Mouse (Mus musculus): ENCODE results near the gene Nasp. TPM values are rescaled to one million over a fixed set of nuclear protein-coding genes. Genes with fewer than 3 reads are reported as not detected.

Gene Nasp
- polyA plus RNA-seq, 1 experiment from 2014 or later = 95.2 TPM

DNA sequence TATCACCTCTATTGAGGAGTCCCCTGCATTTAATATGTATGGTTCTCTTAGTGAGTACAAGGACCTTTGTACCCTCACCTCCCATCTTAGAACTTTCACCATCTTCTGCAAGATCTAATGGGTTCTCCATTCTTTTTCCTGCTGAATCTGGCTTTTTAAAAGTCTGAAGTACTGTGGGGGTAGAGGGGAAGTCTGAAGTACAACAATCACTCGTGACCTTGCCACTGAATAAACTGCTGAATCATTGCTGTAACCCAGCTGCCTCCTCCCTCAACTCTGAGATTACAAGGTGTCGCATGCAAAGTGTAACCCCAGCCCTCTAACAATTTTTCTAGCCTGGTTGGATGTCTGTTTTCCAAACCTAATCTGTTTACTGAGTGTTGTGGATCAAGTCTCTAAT lies 27.4 kb upstream of the Nasp start:
- Histone ChIP-seq H3K4me1 (peaks cover 8% of the 10 kb centered on the region), H3K4me3 (no peak overlapping the region), H3K27me3 (replicated peaks) (no peaks in the 10 kb centered on the region), H3K9me3 (no peaks in the 10 kb centered on the region), H3K4me2 (no peak overlapping the region), H3K9ac (no peak overlapping the region), H3K27ac (no peak overlapping the region), H3K36me3 (replicated peaks) (no peaks in the 10 kb centered on the region)
- WGBS = 67% methylated on average over 2 of the region's 2 CpGs
- ATAC-seq (replicated peaks) = no peak

DNA sequence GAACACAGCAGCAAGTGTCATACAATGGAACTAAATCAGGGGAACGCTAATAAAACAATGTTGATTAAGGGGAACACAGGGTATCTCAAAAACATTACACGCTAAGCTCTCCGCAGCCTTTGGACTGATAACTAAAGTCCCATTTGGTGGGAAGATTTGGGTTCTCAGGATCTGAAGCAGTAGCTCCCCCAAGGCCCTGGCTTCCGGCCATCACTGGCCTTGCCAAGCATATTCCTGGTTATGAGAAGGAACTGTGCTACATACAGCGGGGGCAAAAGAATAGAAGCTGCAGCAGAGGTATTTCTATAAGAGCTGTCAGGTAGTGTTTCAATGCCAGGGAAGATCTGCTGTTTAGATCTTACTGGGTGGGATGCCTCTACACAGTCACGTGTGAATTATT lies 25.5 kb upstream of the Nasp start:
- no peak overlapping the region for H3K4me3 ChIP-seq
- H3K9me3 ChIP-seq = no peaks in the 10 kb centered on the region
- H3K27ac ChIP-seq = no peak overlapping the region
- no peaks in the 10 kb centered on the region for H3K36me3 ChIP-seq (replicated peaks)
- ATAC-seq (replicated peaks) = no peak
- no peak overlapping the region for H3K4me2 ChIP-seq
- no peak overlapping the region for H3K9ac ChIP-seq
- H3K27me3 ChIP-seq (replicated peaks) = no peaks in the 10 kb centered on the region
- 90% methylated on average over 6 of the region's 6 CpGs for whole genome bisulfite sequencing
- H3K4me1 ChIP-seq = peaks cover 26% of the 10 kb centered on the region

DNA sequence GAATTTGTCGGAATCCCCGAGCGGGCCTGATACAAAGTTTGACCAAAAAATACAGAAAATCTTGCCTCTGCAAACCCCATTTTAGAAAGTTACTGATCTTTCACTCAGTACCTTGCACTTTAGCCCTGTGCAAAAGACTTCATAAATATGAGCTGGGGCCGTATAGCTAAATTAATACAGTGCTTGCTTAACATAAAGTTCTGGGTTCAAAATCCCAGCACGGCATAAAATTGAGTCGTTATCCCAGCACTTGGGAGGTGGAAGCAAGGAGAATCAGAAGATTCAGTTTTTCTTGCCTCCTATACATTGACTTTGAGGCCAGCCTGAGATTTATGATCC lies 24.0 kb upstream of the Nasp start:
- Histone ChIP-seq H3K27ac (peak overlapping the region; percentile 34; the same call in 1 of the 2 replicates), H3K4me1 (peaks cover 38% of the 10 kb centered on the region), H3K4me2 (peak overlapping the region; percentile 79), H3K4me3 (peak overlapping the region; percentile 98), H3K36me3 (replicated peaks) (no peaks in the 10 kb centered on the region), H3K27me3 (replicated peaks) (no peaks in the 10 kb centered on the region), H3K9me3 (no peaks in the 10 kb centered on the region), H3K9ac (peak overlapping the region; percentile 92)
- 11% methylated on average over 6 of the region's 6 CpGs for WGBS
- no peak for ATAC-seq (replicated peaks)

DNA sequence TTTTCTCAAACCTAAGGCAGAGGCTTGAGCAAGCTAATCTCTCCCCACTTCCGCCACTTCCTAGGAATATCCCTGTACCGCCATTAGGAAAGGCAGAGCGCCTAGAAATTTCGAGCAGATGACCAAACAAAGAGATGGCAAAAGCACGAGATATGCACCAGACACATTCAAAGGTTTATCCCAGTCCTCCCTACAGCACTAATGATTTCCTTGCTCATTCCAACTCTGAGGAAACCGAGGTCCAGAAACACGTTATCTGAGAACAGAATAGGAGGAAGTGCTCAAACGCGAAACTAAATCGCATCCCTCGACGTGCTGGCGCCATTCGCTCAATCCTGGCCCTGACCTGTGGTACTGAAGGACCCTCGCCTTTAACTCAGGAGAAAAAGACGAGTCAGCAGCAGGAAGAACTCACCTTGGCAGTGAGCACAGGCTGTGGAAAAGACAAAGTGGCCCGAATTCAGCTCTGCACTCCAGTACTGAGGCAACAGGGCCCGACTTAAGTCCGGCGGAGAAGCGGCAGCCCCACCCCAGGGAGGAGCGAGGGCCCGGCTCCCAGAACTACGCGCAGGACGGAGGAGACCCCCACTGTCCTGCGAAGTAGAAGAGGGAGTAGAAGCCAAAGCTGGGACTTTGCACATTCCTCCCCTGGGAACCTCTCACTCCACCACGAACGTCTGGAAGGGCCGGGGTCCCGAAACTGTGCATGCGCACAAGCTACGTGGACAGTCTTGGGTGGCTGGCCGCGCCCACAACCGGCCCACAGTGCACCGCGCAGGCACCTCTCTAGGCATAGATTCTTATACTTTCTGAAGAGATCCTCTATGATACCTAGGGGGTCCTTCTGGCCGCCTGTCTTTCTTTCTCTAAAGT lies 23.4 kb upstream of the Nasp start, which contains the start of gene Akr1a1:
Gene Akr1a1, minus strand, starts transcription at position 757 of the 873 bp plus-strand sequence.
- ATAC-seq (replicated peaks) = peak; percentile 99
- under 1% methylated on average over 39 of the region's 39 CpGs for WGBS

DNA sequence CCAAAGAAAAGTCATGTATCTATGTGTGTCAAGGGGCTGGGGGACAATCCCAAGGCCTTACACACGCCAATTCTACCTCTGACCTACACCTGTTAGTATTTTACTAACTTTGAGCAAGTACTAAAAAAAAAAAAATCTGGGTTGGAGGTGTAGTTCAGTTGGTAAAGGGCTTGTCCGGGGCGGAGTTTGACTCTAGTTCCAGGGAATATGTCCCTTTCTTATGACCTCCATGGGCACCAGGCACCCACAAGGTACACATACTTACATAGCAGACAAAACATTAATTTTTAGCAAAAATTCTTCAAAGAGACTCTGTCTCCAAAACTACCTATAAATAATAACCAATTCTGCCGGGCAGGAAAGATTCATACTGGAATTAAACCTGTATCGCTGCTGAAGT lies 22.6 kb upstream of the Nasp start:
- peak overlapping the region; percentile 87 for H3K27ac ChIP-seq
- H3K27me3 ChIP-seq (replicated peaks) = no peaks in the 10 kb centered on the region
- peak overlapping the region; percentile 92 for H3K9ac ChIP-seq
- ATAC-seq (replicated peaks) = no peak
- H3K36me3 ChIP-seq (replicated peaks) = no peaks in the 10 kb centered on the region
- WGBS = 44% methylated on average over 5 of the region's 5 CpGs
- H3K4me2 ChIP-seq = peak overlapping the region; percentile 79
- H3K4me3 ChIP-seq = peak overlapping the region; percentile 98
- no peaks in the 10 kb centered on the region for H3K9me3 ChIP-seq
- peaks cover 38% of the 10 kb centered on the region for H3K4me1 ChIP-seq

More for the DNA sequence above, 23.4 kb upstream of the Nasp start, which contains the start of gene Akr1a1:
- H3K9ac ChIP-seq = peak within 1 kb of the TSS; percentile 92
- no peaks in the 10 kb centered on the region for H3K27me3 ChIP-seq (replicated peaks)
- peaks cover 38% of the 10 kb centered on the region for H3K4me1 ChIP-seq
- no peaks in the 10 kb centered on the region for H3K9me3 ChIP-seq
- H3K36me3 ChIP-seq (replicated peaks) = no peaks in the 10 kb centered on the region
- peak within 1 kb of the TSS; percentile 98 for H3K4me3 ChIP-seq
- H3K27ac ChIP-seq = peak within 1 kb of the TSS; percentile 87
- H3K4me2 ChIP-seq = peak within 1 kb of the TSS; percentile 79

DNA sequence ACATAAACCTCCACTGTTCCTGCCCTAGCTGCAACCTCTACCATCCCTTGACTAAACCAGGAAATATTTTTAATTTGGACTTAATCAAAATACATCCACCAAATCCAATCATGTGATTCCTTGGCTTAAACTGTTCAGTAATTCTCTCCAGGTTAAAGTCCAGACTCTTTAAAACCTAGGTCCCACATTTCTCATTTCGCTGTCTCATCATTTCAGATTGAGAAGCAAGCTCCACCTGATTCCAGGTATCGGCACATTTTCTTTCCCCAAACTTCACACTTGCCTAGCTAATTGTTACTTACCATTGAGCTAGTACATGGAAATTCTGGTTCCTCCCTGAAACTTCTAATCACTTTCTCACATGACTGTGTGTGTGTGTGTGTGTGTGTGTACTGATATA lies 21.7 kb upstream of the Nasp start:
- no peaks in the 10 kb centered on the region for H3K9me3 ChIP-seq
- no peak for ATAC-seq (replicated peaks)
- H3K4me3 ChIP-seq = no peak overlapping the region; the same call in 1 of the 2 replicates

DNA sequence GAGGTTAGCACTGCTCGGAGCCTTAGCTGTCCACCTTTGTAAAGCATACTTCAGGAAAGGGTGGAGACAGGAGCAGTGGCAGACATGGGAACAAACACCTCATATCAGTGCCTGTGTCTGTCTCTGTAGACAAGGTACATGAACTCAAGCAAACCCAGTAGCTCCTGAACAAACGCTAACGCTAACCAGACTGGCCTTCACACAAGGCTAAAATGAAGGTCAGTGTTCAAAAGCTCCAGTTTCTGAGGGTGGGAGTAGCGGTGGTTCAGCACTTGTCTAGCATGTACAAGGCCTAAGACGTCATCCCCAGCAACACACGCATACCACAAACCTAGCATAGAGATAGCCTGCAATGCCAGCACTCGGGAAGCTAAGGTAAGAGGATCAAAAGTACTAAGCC lies 17.9 kb upstream of the Nasp start:
- H3K9me3 ChIP-seq = no peaks in the 10 kb centered on the region
- peaks cover 15% of the 10 kb centered on the region for H3K36me3 ChIP-seq (replicated peaks)
- no peaks in the 10 kb centered on the region for H3K27me3 ChIP-seq (replicated peaks)
- no peak for ATAC-seq (replicated peaks)
- H3K4me1 ChIP-seq = peaks cover 34% of the 10 kb centered on the region
- no peak overlapping the region for H3K4me2 ChIP-seq
- H3K27ac ChIP-seq = no peak overlapping the region
- no peak overlapping the region for H3K9ac ChIP-seq
- 90% methylated on average over 7 of the region's 7 CpGs for WGBS
- H3K4me3 ChIP-seq = no peak overlapping the region

More for the DNA sequence above, 21.7 kb upstream of the Nasp start:
- H3K27me3 ChIP-seq (replicated peaks) = no peaks in the 10 kb centered on the region
- WGBS = 96% methylated on average over 2 of the region's 2 CpGs
- H3K9ac ChIP-seq = no peak overlapping the region
- H3K4me2 ChIP-seq = peak overlapping the region; percentile 79
- no peaks in the 10 kb centered on the region for H3K36me3 ChIP-seq (replicated peaks)
- H3K27ac ChIP-seq = no peak overlapping the region
- H3K4me1 ChIP-seq = peaks cover 38% of the 10 kb centered on the region

DNA sequence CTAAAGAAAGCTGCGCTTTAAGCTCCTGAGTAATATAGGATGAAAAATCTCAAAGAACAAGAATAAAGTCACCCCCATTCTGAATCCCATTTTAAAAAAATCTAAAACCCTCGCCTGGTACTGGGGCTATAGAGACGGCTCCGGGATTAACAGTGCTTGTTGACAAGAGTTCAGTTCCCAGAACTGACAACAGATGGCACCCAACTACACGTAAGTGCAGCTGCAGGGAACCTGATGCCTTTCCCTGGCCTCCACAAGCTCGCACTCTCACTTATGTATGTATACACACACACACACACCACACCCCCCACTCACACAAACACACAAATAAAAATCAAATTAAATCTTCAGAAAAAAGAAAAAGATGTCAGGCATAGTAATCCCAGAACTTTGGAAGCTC lies 16.6 kb upstream of the Nasp start:
- H3K9me3 ChIP-seq = no peaks in the 10 kb centered on the region
- WGBS = 51% methylated on average over 6 of the region's 6 CpGs
- peaks cover 25% of the 10 kb centered on the region for H3K36me3 ChIP-seq (replicated peaks)
- H3K4me1 ChIP-seq = peaks cover 22% of the 10 kb centered on the region
- H3K27ac ChIP-seq = no peak overlapping the region
- no peak overlapping the region for H3K4me2 ChIP-seq
- H3K9ac ChIP-seq = no peak overlapping the region
- no peak overlapping the region for H3K4me3 ChIP-seq
- ATAC-seq (replicated peaks) = 0 out of 2 replicates have a peak, but pooled peaks have one; percentile 50
- H3K27me3 ChIP-seq (replicated peaks) = no peaks in the 10 kb centered on the region

DNA sequence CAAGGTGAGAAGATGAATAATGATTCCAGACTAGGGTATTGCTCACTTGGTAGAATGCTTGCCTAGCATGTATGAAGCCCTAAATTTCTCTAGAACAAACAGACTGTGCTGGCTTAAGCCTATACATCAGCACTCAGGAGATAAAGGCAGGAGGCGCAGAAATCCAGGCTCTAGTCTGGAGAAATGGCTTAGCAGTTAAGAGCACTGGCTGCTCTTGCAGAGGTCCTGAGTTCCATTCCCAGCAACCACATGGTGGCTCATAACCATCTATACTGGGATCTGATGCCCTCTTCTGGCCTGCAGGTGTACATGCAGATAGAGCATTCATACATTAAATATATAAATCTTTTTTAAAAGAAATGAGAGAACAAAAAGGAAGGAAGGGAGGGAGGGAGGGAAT lies 14.3 kb upstream of the Nasp start:
- H3K4me1 ChIP-seq = peaks cover under 1% of the 10 kb centered on the region
- no peak overlapping the region for H3K4me3 ChIP-seq
- H3K27me3 ChIP-seq (replicated peaks) = no peaks in the 10 kb centered on the region
- no peak for ATAC-seq (replicated peaks)
- H3K36me3 ChIP-seq (replicated peaks) = peaks cover 39% of the 10 kb centered on the region
- H3K4me2 ChIP-seq = no peak overlapping the region
- no peaks in the 10 kb centered on the region for H3K9me3 ChIP-seq
- H3K27ac ChIP-seq = no peak overlapping the region
- H3K9ac ChIP-seq = no peak overlapping the region
- WGBS = 100% methylated on average over 1 of the region's 1 CpGs

DNA sequence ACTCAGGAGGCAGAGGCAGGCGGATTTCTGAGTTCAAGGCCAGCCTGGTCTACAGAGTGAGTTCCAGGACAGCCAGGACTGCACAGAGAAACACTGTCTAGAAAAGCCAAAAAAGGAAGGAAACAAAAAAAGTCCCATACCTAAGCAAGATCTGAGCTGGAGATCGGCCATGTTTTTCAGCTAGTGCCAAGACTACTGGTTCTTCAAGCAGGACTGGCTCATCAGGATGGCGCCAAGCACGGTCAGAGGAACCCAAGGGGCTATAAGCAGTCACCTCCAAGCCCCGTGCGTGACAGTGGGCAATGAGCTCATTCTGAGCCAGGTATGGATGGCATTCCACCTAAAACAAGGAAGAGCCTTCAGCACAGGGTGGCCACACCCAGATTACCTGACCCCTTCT lies 11.1 kb upstream of the Nasp start:
- WGBS = 94% methylated on average over 6 of the region's 6 CpGs
- no peak for ATAC-seq (replicated peaks)
- Histone ChIP-seq H3K4me2 (no peak overlapping the region), H3K36me3 (replicated peaks) (peaks cover 49% of the 10 kb centered on the region), H3K9me3 (no peaks in the 10 kb centered on the region), H3K9ac (no peak overlapping the region), H3K4me3 (no peak overlapping the region), H3K27ac (no peak overlapping the region), H3K4me1 (no peaks in the 10 kb centered on the region), H3K27me3 (replicated peaks) (no peaks in the 10 kb centered on the region)

DNA sequence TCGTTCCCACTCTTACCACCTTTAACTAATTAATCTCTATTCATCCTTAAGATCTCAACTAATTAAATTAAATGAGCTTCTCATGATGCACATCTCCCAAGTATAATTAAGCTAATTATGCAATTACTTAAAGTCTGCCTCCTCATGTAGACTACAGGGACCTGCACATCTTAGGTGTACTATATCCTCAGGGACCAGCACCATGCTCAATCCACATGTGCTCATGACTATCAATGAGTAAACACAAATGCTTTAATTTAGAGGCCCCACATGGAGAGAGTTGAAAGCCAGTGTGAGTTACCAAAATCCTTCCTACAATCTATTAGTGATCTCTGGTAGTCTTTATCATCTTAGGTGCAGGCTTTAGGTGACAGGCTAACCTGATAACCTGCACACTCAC lies 7.5 kb upstream of the Nasp start:
- peaks cover 32% of the 10 kb centered on the region for H3K36me3 ChIP-seq (replicated peaks)
- no peak overlapping the region for H3K27ac ChIP-seq

DNA sequence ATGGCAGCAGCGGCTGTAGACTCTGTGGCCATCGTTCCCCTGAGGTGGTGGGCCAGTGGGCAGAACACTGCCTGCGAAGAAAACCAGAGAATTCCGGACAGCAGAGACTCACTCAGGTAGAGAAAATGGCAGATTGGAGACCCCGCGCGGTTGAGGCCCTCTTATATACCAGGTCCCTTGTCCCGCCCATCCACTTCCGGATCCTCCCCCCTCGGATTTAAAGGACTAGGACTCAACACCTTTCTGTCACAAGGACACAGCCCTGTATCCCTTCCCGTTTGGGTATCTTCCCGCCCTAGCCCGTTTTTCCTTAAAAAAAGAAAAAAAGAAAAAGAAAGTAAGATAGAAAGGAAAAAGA lies 403 bp downstream of the Nasp start:
- Histone ChIP-seq H3K27me3 (replicated peaks) (no peaks in the 10 kb centered on the region), H3K4me3 (peak overlapping the region; percentile 98), H3K9ac (peak overlapping the region; percentile 86), H3K4me1 (peaks cover 23% of the 10 kb centered on the region), H3K27ac (peak overlapping the region; percentile 96), H3K9me3 (no peaks in the 10 kb centered on the region), H3K36me3 (replicated peaks) (no peaks in the 10 kb centered on the region; the same call in 1 of the 2 replicates), H3K4me2 (peak overlapping the region; percentile 71)
- ATAC-seq (replicated peaks) = peak; percentile 96
- 0% methylated on average over 13 of the region's 13 CpGs for WGBS

More for the DNA sequence above, 7.5 kb upstream of the Nasp start:
- Histone ChIP-seq H3K4me2 (no peak overlapping the region), H3K4me3 (no peak overlapping the region), H3K9ac (no peak overlapping the region), H3K27me3 (replicated peaks) (no peaks in the 10 kb centered on the region), H3K4me1 (no peaks in the 10 kb centered on the region), H3K9me3 (no peaks in the 10 kb centered on the region)
- WGBS = 95% methylated on average over 1 of the region's 1 CpGs
- ATAC-seq (replicated peaks) = no peak
